Mouse (Mus musculus) heart, embryonic 12.5 days (tissue): ENCODE measurements at regions not wholly inside any gene's neighbourhood (a gene's known extent, or its start where the extent isn't known, plus 50 kb on each side); places are given as distances from the start of the nearest gene placed in this dataset.

Source experiments
- ATAC-seq: fragments of 200-750 bp; cut with Nextera tagmentation; 2 replicates; pipeline ENCODE4 v1.8.0; 2017; ENCODE audit warnings: moderate TSS enrichment, moderate library complexity; ENCODE audit not compliant: insufficient number of reproducible peaks, low FRiP score
- H3K27ac ChIP-seq: fragments of 300-500 bp; sonication (generic); 2 replicates; pipeline ENCODE4 v1.5.1; 2016; ENCODE audit warnings: mild to moderate bottlenecking, moderate library complexity; ENCODE audit not compliant: poor library complexity, severe bottlenecking
- H3K27me3 ChIP-seq: fragments of 300-500 bp; sonication (generic); replicated peaks from 2 replicates; pipeline ENCODE4 v1.6.1; 2016; ENCODE audit warnings: mild to moderate bottlenecking, moderate library complexity
- H3K36me3 ChIP-seq: fragments of 300-500 bp; sonication (generic); 2 replicates; pipeline ENCODE4 v1.6.1; 2016; ENCODE audit warnings: mild to moderate bottlenecking, moderate library complexity
- H3K4me1 ChIP-seq: fragments of 300-500 bp; sonication (generic); replicated peaks from 2 replicates; pipeline ENCODE4 v1.6.1; 2016; ENCODE audit warnings: mild to moderate bottlenecking
- H3K4me2 ChIP-seq: fragments of 300-500 bp; sonication (generic); 2 replicates; pipeline ENCODE4 v1.6.1; 2016; ENCODE audit warnings: mild to moderate bottlenecking, moderate library complexity
- H3K4me3 ChIP-seq: fragments of 300-500 bp; sonication (generic); 2 replicates; pipeline ENCODE4 v1.5.1; 2016; ENCODE audit warnings: mild to moderate bottlenecking
- H3K9ac ChIP-seq: fragments of 300-500 bp; sonication (generic); 2 replicates; pipeline ENCODE4 v1.6.1; 2016; ENCODE audit warnings: mild to moderate bottlenecking, moderate library complexity
- H3K9me3 ChIP-seq: fragments of 300-500 bp; sonication (generic); replicated peaks from 2 replicates; pipeline ENCODE4 v1.6.1; 2016; ENCODE audit warnings: mild to moderate bottlenecking, moderate library complexity
- WGBS: fragments of 180-500 bp; shearing (Covaris S2); methylation state at CpG from one replicate; pipeline ENCODE4 v1.1.7; 2016; 5-methylcytosine and 5-hydroxymethylcytosine counted together

DNA sequence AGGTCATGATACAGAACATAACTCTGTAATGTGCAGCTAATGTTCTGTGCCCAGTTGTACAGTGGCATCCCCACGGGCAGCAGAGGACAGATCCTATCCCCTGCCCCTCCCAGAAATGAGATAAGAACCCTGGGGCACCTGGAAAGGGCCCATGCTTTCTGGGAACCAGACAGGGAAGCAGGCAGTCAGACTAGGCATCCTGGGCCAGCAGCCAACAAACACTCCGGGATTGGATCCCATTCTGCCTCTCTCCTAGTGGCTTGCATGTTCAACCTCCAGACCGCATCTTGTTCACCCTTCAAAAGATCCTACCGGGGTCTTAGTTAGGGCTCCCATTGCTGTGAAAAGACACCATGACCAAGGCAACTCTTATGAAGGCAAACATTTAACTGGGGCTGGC lies 229.0 kb upstream of the Rpl38 start:
- no peak overlapping the region for H3K27ac ChIP-seq
- peaks cover 6% of the 10 kb centered on the region; the same call in 1 of the 2 replicates for H3K9me3 ChIP-seq
- peaks cover 25% of the 10 kb centered on the region for H3K27me3 ChIP-seq
- peaks cover 11% of the 10 kb centered on the region; the same call in 1 of the 2 replicates for H3K4me1 ChIP-seq
- H3K4me3 ChIP-seq: no peak overlapping the region
- WGBS: 76% methylated on average over 4 of the region's 4 CpGs
- no peak overlapping the region for H3K4me2 ChIP-seq
- no peaks in the 10 kb centered on the region for H3K36me3 ChIP-seq
- no peak for ATAC-seq
- no peak overlapping the region for H3K9ac ChIP-seq

DNA sequence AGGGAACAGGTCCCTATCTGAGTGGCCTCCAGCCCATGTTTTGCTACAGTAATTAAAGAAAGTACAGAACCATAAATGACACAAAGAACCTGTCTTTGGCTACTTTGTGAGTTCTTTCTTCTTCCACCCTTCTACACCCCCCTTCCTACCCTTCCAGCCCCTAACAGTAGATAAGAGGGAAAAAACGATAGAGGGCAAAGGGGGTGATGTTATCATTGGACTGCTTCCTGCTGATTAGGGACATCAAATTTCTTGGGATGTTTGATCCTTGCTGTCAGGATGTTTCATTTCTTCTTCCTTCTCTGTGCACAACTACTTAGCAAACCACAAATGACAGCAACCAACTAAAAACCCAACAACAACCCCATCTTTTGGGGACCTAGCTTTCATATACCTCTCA lies 232.5 kb upstream of the Rpl38 start:
- H3K4me3 ChIP-seq: no peak overlapping the region
- H3K27me3 ChIP-seq: peaks cover 19% of the 10 kb centered on the region
- H3K4me1 ChIP-seq: peaks cover 13% of the 10 kb centered on the region; the same call in 1 of the 2 replicates
- no peak overlapping the region for H3K27ac ChIP-seq
- no peak for ATAC-seq
- H3K36me3 ChIP-seq: no peaks in the 10 kb centered on the region
- no peak overlapping the region for H3K9ac ChIP-seq
- no peak overlapping the region for H3K4me2 ChIP-seq
- WGBS: 23% methylated on average over 1 of the region's 1 CpGs
- H3K9me3 ChIP-seq: peaks cover 6% of the 10 kb centered on the region; the same call in 1 of the 2 replicates

DNA sequence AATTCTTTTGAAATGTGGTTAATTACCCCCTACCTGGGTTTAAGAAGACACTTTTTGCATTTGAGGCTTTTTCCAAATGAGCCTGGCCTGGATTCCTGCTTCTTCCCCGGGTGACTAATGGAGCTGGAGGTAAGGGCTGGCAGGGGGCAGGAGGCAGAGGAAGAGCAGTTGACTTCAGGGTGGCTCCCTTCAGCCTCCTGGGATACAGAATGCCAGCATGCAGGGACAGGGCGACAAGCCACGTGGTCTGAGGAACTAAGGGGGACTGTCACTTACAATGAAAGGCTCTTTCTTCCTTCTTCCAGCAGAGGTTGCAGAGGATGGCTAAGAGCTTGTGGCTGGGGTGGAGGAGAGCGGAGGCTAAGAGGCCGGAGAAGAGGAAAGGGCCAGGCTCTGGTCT lies 234.8 kb upstream of the Rpl38 start:
- peaks cover 13% of the 10 kb centered on the region; the same call in 1 of the 2 replicates for H3K4me1 ChIP-seq
- H3K27ac ChIP-seq: no peak overlapping the region
- H3K4me2 ChIP-seq: no peak overlapping the region
- H3K4me3 ChIP-seq: no peak overlapping the region
- 23% methylated on average over 5 of the region's 5 CpGs for WGBS
- no peak for ATAC-seq
- no peaks in the 10 kb centered on the region for H3K9me3 ChIP-seq
- H3K9ac ChIP-seq: no peak overlapping the region
- peaks cover 20% of the 10 kb centered on the region for H3K27me3 ChIP-seq
- no peaks in the 10 kb centered on the region for H3K36me3 ChIP-seq

DNA sequence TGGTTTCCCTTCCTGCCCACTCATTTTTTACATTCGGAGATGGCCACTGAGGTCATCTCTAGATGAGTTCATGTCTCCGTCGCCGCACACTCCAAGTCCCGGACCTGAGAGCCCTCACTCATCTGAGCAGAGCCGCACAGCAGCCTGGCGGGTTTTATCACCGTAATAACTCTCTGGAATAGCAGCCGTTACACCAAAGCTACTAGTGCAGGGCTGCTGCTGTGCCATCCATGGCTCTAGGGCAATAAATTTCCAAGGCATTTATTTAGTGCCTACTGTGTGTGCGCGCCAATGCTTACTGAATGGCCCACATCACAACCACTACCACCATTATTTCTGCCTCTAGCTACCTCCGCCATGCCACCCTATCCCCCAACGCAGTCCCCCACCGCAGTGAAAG lies 242.9 kb upstream of the Rpl38 start:
- H3K4me1 ChIP-seq: no peaks in the 10 kb centered on the region
- no peak overlapping the region for H3K27ac ChIP-seq
- H3K9ac ChIP-seq: no peak overlapping the region
- H3K4me3 ChIP-seq: no peak overlapping the region
- no peak for ATAC-seq
- no peaks in the 10 kb centered on the region for H3K36me3 ChIP-seq
- peaks cover 18% of the 10 kb centered on the region; the same call in 1 of the 2 replicates for H3K27me3 ChIP-seq
- no peak overlapping the region for H3K4me2 ChIP-seq
- 87% methylated on average over 14 of the region's 14 CpGs for WGBS
- H3K9me3 ChIP-seq: 0 out of 2 replicates have a peak, but pooled peaks cover 5% of the 10 kb centered on the region

DNA sequence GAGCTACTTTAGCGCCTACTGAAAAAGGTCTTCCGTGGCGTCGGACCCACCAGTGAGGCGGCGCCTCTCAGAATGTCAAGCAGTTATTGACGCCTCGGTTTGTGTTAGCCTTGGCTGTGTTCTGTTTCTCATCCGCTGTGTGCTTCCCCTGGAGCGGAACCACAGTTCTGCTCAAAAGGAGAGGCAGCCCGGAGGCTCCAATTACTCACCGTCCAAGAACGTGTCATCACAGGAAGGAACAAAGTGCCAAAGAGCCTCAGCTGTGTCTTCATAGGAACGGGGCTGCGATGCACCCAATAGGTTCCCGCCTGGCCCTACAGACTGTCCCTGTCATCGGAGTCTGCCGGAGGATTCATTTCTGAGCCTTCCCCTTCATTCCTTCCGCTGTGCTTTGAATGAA lies 245.0 kb upstream of the Rpl38 start:
- no peak overlapping the region for H3K4me3 ChIP-seq
- H3K27me3 ChIP-seq: peaks cover 15% of the 10 kb centered on the region; the same call in 1 of the 2 replicates
- H3K4me1 ChIP-seq: no peaks in the 10 kb centered on the region
- no peak overlapping the region for H3K27ac ChIP-seq
- peaks cover 19% of the 10 kb centered on the region; the same call in 1 of the 2 replicates for H3K9me3 ChIP-seq
- no peak for ATAC-seq
- 69% methylated on average over 19 of the region's 19 CpGs for WGBS
- no peaks in the 10 kb centered on the region for H3K36me3 ChIP-seq
- no peak overlapping the region for H3K4me2 ChIP-seq
- H3K9ac ChIP-seq: no peak overlapping the region

DNA sequence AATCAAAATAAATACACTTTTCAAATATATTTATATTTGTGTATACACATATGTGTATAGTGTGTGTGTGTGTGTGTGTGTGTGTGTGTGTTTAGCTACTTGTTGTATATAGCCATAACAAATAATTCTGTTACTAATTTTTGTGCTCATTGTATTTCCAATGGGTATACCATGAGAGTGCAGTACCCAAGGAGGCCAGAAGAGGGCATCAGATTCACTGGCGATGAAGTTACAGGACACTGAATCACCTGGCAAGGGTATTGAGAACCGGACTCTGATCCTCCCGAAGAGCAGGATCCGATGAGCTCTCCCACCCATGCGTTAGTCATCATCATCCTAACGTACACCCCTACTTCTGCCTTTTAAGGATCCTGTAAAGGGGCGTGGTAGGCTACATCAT lies 249.3 kb upstream of the Rpl38 start:
- ATAC-seq: no peak
- peaks cover 19% of the 10 kb centered on the region; the same call in 1 of the 2 replicates for H3K9me3 ChIP-seq
- H3K36me3 ChIP-seq: no peaks in the 10 kb centered on the region
- no peak overlapping the region for H3K9ac ChIP-seq
- no peaks in the 10 kb centered on the region for H3K4me1 ChIP-seq
- H3K4me3 ChIP-seq: no peak overlapping the region
- 75% methylated on average over 7 of the region's 7 CpGs for WGBS
- H3K27me3 ChIP-seq: no peaks in the 10 kb centered on the region
- no peak overlapping the region for H3K4me2 ChIP-seq
- H3K27ac ChIP-seq: no peak overlapping the region

DNA sequence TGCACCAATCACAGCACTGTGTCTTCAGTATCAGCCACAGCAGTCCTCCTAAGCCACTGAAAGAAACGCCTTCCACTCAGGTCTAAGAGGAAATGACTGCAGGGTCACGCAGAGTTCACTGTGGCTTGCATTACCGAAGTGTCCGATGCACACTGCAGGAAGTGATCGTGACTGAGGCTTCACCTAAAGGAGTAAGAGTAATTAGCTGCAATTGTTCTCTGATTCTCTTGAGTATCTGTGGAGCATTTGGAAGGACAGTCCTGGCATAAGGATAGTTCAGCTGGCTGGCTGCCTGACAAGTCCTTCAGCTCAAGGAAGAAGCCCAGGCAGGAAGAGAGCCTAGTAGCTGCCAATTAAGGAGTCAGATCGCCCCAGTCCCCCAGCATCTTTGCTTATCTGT lies 252.2 kb upstream of the Rpl38 start:
- no peak for ATAC-seq
- 56% methylated on average over 6 of the region's 6 CpGs for WGBS

DNA sequence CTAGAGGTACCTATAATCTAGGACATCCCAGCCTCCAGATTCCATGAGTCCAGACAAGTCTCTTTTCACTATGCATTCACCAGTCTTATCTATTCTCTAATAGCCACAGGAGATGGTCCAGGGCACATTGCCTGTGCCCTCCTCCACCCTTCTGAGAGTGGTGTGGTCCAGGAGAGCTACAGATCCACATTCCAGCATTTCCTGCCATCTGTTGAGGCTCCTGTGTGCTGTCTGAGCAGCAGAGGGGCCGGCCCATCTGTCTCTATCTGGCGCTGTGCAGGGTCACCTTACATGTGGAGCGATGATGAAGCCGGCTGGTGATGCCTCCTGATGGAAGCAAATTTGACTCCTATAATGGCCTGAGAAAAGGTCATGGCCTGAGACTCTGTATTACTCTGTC lies 263.9 kb upstream of the Rpl38 start:
- H3K27ac ChIP-seq: no peak overlapping the region
- no peak for ATAC-seq
- 0 out of 2 replicates have a peak, but pooled peaks cover 3% of the 10 kb centered on the region for H3K9me3 ChIP-seq
- no peak overlapping the region for H3K4me3 ChIP-seq
- H3K27me3 ChIP-seq: no peaks in the 10 kb centered on the region
- peaks cover 14% of the 10 kb centered on the region for H3K4me1 ChIP-seq
- H3K9ac ChIP-seq: no peak overlapping the region
- 22% methylated on average over 4 of the region's 4 CpGs for whole genome bisulfite sequencing
- H3K4me2 ChIP-seq: no peak overlapping the region
- H3K36me3 ChIP-seq: no peaks in the 10 kb centered on the region

More for the DNA sequence above, 252.2 kb upstream of the Rpl38 start:
- Histone ChIP-seq H3K27me3 (no peaks in the 10 kb centered on the region), H3K4me1 (no peaks in the 10 kb centered on the region), H3K36me3 (no peaks in the 10 kb centered on the region), H3K4me3 (no peak overlapping the region), H3K9me3 (peaks cover 14% of the 10 kb centered on the region; the same call in 1 of the 2 replicates), H3K4me2 (no peak overlapping the region), H3K9ac (no peak overlapping the region), H3K27ac (no peak overlapping the region)

DNA sequence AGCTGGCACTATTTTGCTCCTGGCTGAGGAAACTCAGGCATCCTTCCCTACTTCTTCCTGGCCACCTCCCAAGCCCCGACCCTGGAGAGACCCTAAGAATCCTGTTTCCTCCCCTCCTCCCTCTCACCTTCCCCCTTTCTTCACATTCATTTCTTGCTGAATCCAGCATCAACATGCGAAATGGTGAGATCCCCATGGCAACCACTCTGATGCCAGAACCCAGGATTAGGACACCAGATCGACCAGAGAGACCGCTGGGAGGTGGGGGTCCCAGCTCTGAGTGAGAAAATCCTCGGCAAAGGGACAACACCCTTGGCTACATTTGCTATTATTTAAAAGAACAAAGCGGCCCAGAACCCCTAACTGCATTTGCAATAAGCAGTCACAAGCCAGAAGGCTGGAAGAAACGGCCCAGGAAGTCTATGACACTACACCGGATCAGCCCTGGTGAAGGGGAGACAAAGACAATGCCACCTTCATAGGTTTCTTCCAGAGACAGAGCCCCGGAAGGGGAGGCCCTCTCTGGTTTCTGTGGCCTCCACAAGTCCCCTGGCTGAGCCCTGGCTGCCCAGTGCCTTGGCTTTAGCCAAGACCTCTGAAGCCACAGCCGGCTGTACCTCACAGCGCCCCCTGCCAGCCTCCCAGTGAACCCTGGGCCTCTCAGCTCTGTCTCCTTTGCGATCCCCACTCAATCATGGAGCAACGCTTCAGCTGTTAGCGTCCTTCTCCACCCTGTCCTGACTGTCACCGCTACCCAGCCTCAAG lies 265.6 kb upstream of the Rpl38 start:
- WGBS: 41% methylated on average over 15 of the region's 15 CpGs
- Histone ChIP-seq H3K9ac (no peak overlapping the region), H3K27ac (no peak overlapping the region), H3K4me1 (peaks cover 14% of the 10 kb centered on the region), H3K9me3 (no peaks in the 10 kb centered on the region), H3K27me3 (no peaks in the 10 kb centered on the region), H3K36me3 (no peaks in the 10 kb centered on the region), H3K4me2 (no peak overlapping the region), H3K4me3 (no peak overlapping the region)
- ATAC-seq: no peak

DNA sequence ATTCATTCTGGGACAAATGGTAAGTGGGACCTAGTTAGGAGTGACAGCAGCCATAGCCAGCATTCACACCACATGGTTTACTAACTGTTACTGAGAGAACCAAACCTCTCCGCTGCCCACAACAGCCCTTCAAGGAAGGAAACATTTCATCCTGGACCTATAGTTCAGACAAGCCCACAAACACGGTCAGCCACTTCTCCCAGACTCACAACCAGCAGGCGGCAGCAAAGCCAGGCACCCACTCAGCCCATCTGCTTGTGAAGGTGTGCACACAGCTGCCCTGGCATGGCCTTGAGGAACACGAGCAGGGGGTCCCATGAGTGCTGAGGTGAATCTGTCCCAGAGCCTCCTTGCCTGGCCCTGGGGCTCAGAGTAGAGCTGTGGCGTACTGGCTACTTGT lies 267.6 kb upstream of the Rpl38 start:
- Histone ChIP-seq H3K36me3 (no peaks in the 10 kb centered on the region), H3K9ac (no peak overlapping the region), H3K4me1 (peaks cover 14% of the 10 kb centered on the region), H3K27me3 (no peaks in the 10 kb centered on the region), H3K9me3 (no peaks in the 10 kb centered on the region), H3K27ac (no peak overlapping the region), H3K4me3 (no peak overlapping the region), H3K4me2 (no peak overlapping the region)
- WGBS: 62% methylated on average over 5 of the region's 5 CpGs
- ATAC-seq: no peak

DNA sequence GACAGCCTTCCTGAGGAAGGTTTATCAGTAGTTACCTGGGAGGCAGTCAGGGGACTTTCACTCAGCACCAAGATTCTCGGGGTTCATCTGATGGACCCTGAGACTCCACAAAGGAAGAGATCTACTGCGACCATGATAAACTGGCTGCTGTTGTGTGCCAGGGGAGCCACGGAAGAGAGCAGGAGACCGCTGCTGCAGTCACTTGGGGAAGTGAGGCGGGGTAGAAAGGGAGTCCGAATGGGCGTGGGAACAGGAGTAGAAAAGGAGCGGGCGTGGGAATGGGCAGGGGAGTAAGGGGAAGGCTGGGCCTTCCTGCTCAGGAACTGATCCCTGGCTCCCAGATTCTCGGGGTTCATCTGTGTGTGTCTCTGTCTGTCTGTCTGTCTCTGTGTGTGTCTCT lies 276.2 kb upstream of the Rpl38 start:
- Histone ChIP-seq H3K4me1 (0 out of 2 replicates have a peak, but pooled peaks cover 6% of the 10 kb centered on the region), H3K4me3 (no peak overlapping the region), H3K9me3 (no peaks in the 10 kb centered on the region), H3K4me2 (no peak overlapping the region), H3K9ac (no peak overlapping the region), H3K27ac (no peak overlapping the region), H3K36me3 (no peaks in the 10 kb centered on the region), H3K27me3 (0 out of 2 replicates have a peak, but pooled peaks cover 3% of the 10 kb centered on the region)
- 51% methylated on average over 10 of the region's 10 CpGs for WGBS
- ATAC-seq: no peak
